21 mouse cellular contexts compared by ENCODE assay signal in genomic region chr5:129856414-129856813, GRCm38 (mm10). TPM values are rescaled to one million over a fixed set of nuclear protein-coding genes. Genes with fewer than 3 reads are reported as not detected.
A peak's percentile ranks its signal among the peaks of the same experiment; 100 is the strongest.
DNase-seq lines count a peak whose midpoint lies in the region; ATAC-seq and TF ChIP-seq lines count a peak whose summit lies in the region.
"Had no signal": no experiment of that assay in that cellular context is flagged by ENCODE, and none has a peak within 500 bp of the region (broad histone marks: within the 10 kb centered on the region; RNA-seq: fewer than 3 reads in every experiment).

No protein-coding gene starts in this region.

- DNase-seq in gastrocnemius, adult 2 months = no peak
- no peak for DNase-seq in gastrocnemius, postnatal 25 days
- DNase-seq in liver, embryonic 14.5 days (ENCODE audit: low read depth in 3 of 3, low spot score in 3 of 3) = no peak
- peak; percentile 66 for DNase-seq in ES-CJ7 (ENCODE audit: low read depth, low spot score)
- DNase-seq in adrenal gland, adult 2 months = no peak
- no peak for DNase-seq in cerebellum, adult 2 months
- DNase-seq: adrenal gland, postnatal 25 days; cerebellum, adult 18-20 months; cerebellum, postnatal 36 days; gastrocnemius, postnatal 36 days; heart, postnatal 14 days; left cerebral cortex, postnatal 4 days; liver, embryonic 13.5 days; retina, postnatal 1 day had no signal

- H3K27ac ChIP-seq in gastrocnemius, adult 2 months = no peak overlapping the region
- no peak overlapping the region for H3K27ac ChIP-seq in liver, embryonic 14.5 days
- no peak overlapping the region for H3K27ac ChIP-seq in liver, embryonic 12.5 days
- no peak overlapping the region for H3K27ac ChIP-seq in embryonic fibroblast, embryonic 13.5 days (ENCODE audit: insufficient read depth, low read length)
- no peak overlapping the region for H3K27ac ChIP-seq in cerebellum, adult 2 months (ENCODE audit: insufficient read depth, low read length)
- H3K27ac ChIP-seq: hindbrain, embryonic 13.5 days; liver, embryonic 13.5 days; stomach, embryonic 15.5 days had no signal

- no peaks in the 10 kb centered on the region for H3K4me1 ChIP-seq in liver, embryonic 14.5 days (replicated peaks; ENCODE audit: control insufficient read depth in 2 of 2, insufficient read depth in 2 of 2, low read length in 1 of 2)
- no peaks in the 10 kb centered on the region for H3K4me1 ChIP-seq in liver, embryonic 12.5 days
- H3K4me1 ChIP-seq in embryonic fibroblast, embryonic 13.5 days (ENCODE audit: control insufficient read depth, insufficient read depth, low read length) = no peaks in the 10 kb centered on the region
- H3K4me1 ChIP-seq in cerebellum, adult 2 months (ENCODE audit: control insufficient read depth, insufficient read depth, low read length) = no peaks in the 10 kb centered on the region
- H3K4me1 ChIP-seq: hindbrain, embryonic 13.5 days; stomach, embryonic 15.5 days had no signal

- TF ChIP-seq POLR2A in embryonic fibroblast, embryonic 13.5 days (IDR thresholded peaks at IDR 0.05; ENCODE audit: low read depth, low read length) = no peak
- no peak for TF ChIP-seq POLR2A in cerebellum, adult 2 months (IDR thresholded peaks at IDR 0.05; ENCODE audit: borderline replicate concordance, insufficient read depth, low read length)

- peak; percentile 22; the same call in 1 of the 2 replicates for TF ChIP-seq CTCF in gastrocnemius, adult 2 months (IDR thresholded peaks at IDR 0.05)
- TF ChIP-seq CTCF in liver, embryonic 14.5 days (IDR thresholded peaks at IDR 0.05; ENCODE audit: low read depth) = peak; percentile 51
- TF ChIP-seq CTCF in embryonic fibroblast, embryonic 13.5 days (IDR thresholded peaks at IDR 0.05; ENCODE audit: borderline replicate concordance, insufficient read depth, low read length) = peak; percentile 16; the same call in 1 of the 2 replicates
- TF ChIP-seq CTCF in cerebellum, adult 2 months (IDR thresholded peaks at IDR 0.05; ENCODE audit: borderline replicate concordance, insufficient read depth, low read depth, low read length) = no peak; the same call in 1 of the 2 replicates

- no peak for TF ChIP-seq EP300 in liver, embryonic 14.5 days (IDR thresholded peaks at IDR 0.05; ENCODE audit: low read depth)

- H3K27me3 ChIP-seq in liver, embryonic 14.5 days (ENCODE audit: control insufficient read depth, insufficient read depth, low read length) = no peaks in the 10 kb centered on the region
- no peaks in the 10 kb centered on the region for H3K27me3 ChIP-seq in liver, embryonic 12.5 days (replicated peaks)
- no peaks in the 10 kb centered on the region for H3K27me3 ChIP-seq in cerebellum, adult 2 months (ENCODE audit: control insufficient read depth, insufficient read depth, low read length)
- H3K27me3 ChIP-seq: hindbrain, embryonic 13.5 days; liver, embryonic 13.5 days; stomach, embryonic 15.5 days had no signal

- H3K36me3 ChIP-seq in liver, embryonic 14.5 days (replicated peaks; ENCODE audit: control insufficient read depth, insufficient read depth, low read depth) = peaks cover 5% of the 10 kb centered on the region
- H3K36me3 ChIP-seq in liver, embryonic 12.5 days = peaks cover 83% of the 10 kb centered on the region

- H3K4me2 ChIP-seq in liver, embryonic 14.5 days (ENCODE audit: low read depth) = no peak overlapping the region
- no peak overlapping the region for H3K4me2 ChIP-seq in liver, embryonic 12.5 days
- H3K4me2 ChIP-seq: heart, embryonic 11.5 days; hindbrain, embryonic 13.5 days; liver, embryonic 13.5 days; stomach, embryonic 15.5 days had no signal

- intact Hi-C loops in gastrocnemius, adult 2 months (cut with DNase I) = no loop called here

- 73% methylated on average over 5 of the region's 5 CpGs for WGBS in liver, embryonic 14.5 days (ENCODE audit: insufficient replicate concordance)
- 82% methylated on average over 5 of the region's 5 CpGs for WGBS in liver, embryonic 12.5 days (ENCODE audit: insufficient replicate concordance)
- 86% methylated on average over 5 of the region's 5 CpGs for WGBS in cerebellum, adult 2 months

- no peak overlapping the region for H3K4me3 ChIP-seq in gastrocnemius, adult 2 months
- no peak overlapping the region for H3K4me3 ChIP-seq in liver, embryonic 14.5 days (ENCODE audit: insufficient read depth in 1 of 2, low read depth in 2 of 2, low read length in 2 of 2)
- no peak overlapping the region for H3K4me3 ChIP-seq in liver, embryonic 12.5 days
- H3K4me3 ChIP-seq in embryonic fibroblast, embryonic 13.5 days (ENCODE audit: insufficient read depth, low read length) = no peak overlapping the region
- H3K4me3 ChIP-seq in cerebellum, adult 2 months (replicated peaks; ENCODE audit: insufficient read depth, low read depth, low read length) = no peak overlapping the region
- H3K4me3 ChIP-seq: hindbrain, embryonic 13.5 days; liver, embryonic 13.5 days; stomach, embryonic 15.5 days had no signal

- ATAC-seq in liver, embryonic 14.5 days (ENCODE audit: insufficient read depth) = no peak
- ATAC-seq in liver, embryonic 12.5 days = no peak
- ATAC-seq: activated CD4-positive, CD25-positive, alpha-beta regulatory T cell, adult 4 months; midbrain, embryonic 16.5 days had no signal

- H3K9ac ChIP-seq in liver, embryonic 14.5 days (replicated peaks) = no peak overlapping the region
- no peak overlapping the region for H3K9ac ChIP-seq in liver, embryonic 12.5 days
- H3K9ac ChIP-seq: hindbrain, embryonic 13.5 days; liver, embryonic 13.5 days; stomach, embryonic 15.5 days had no signal

- no peaks in the 10 kb centered on the region for H3K9me3 ChIP-seq in liver, embryonic 14.5 days (ENCODE audit: control insufficient read depth, low read length)
- H3K9me3 ChIP-seq in liver, embryonic 12.5 days (replicated peaks) = no peaks in the 10 kb centered on the region
- H3K9me3 ChIP-seq: hindbrain, embryonic 13.5 days; liver, embryonic 13.5 days; stomach, embryonic 15.5 days had no signal

RNA-seq across cellular contexts. Expression of gene Sumf2, which starts 9.6 kb away (rescaled TPM):
- total RNA-seq in gastrocnemius, adult 2 months (2021) = 10 to 100 TPM in 1 of 2 experiments, 1 to 10 TPM in 1; 6.5 to 11.0 TPM
- 1 to 10 TPM; 8.4 to 8.6 TPM for total RNA-seq in gastrocnemius, postnatal 25 days (2021)
- 8.6 and 10.0 TPM in 2 replicates for polyA plus RNA-seq in liver, embryonic 14.5 days (2012; rRNA removed)
- polyA plus RNA-seq in liver, embryonic 14.5 days (2014; fragmentation: Nextera tagmentation; extraction: Ambion mirVana) = 15.0 and 19.1 TPM in 2 replicates
- polyA plus RNA-seq in liver, embryonic 12.5 days (2016; fragmentation: Nextera tagmentation; extraction: Ambion mirVana) = 34.1 and 36.2 TPM in 2 replicates
- 29.9 and 39.3 TPM in 2 replicates for polyA plus RNA-seq in embryonic fibroblast, embryonic 13.5 days (2011; ENCODE audit: insufficient read length, low read depth, missing spikeins)
- 10 to 100 TPM; 35.4 to 43.2 TPM for total RNA-seq in adrenal gland, adult 2 months (2021)
- 18.8 and 19.9 TPM in 2 replicates for polyA plus RNA-seq in adrenal gland, adult 2 months (2012; rRNA removed)
- 16.2 and 17.3 TPM in 2 replicates for polyA plus RNA-seq in cerebellum, adult 2 months (2012; rRNA removed)

RNA-seq across cellular contexts. Expression of gene Chchd2, which starts 30.9 kb away (rescaled TPM):
- total RNA-seq in gastrocnemius, adult 2 months (2021) = 100 to 1,000 TPM; 604 to 698 TPM
- total RNA-seq in gastrocnemius, postnatal 25 days (2021) = 100 to 1,000 TPM; 560 to 586 TPM
- polyA plus RNA-seq in liver, embryonic 14.5 days (2012; rRNA removed) = 452 and 500 TPM in 2 replicates
- 630 and 646 TPM in 2 replicates for polyA plus RNA-seq in liver, embryonic 14.5 days (2014; fragmentation: Nextera tagmentation; extraction: Ambion mirVana)
- polyA plus RNA-seq in liver, embryonic 12.5 days (2016; fragmentation: Nextera tagmentation; extraction: Ambion mirVana) = 607 and 628 TPM in 2 replicates
- polyA plus RNA-seq in embryonic fibroblast, embryonic 13.5 days (2011; ENCODE audit: insufficient read length, low read depth, missing spikeins) = 318 and 322 TPM in 2 replicates
- total RNA-seq in adrenal gland, adult 2 months (2021) = 1,000 to 10,000 TPM in 1 of 2 experiments, 100 to 1,000 TPM in 1; 641 to 1,175 TPM
- 3,805 and 4,399 TPM in 2 replicates for polyA plus RNA-seq in adrenal gland, adult 2 months (2012; rRNA removed)
- polyA plus RNA-seq in cerebellum, adult 2 months (2012; rRNA removed) = 797 and 866 TPM in 2 replicates

RNA-seq across cellular contexts. Expression of gene Zbed5, which starts 39.1 kb away (rescaled TPM):
- total RNA-seq in gastrocnemius, adult 2 months (2021) = under 1 TPM; 0.20 to 0.45 TPM
- 1 to 10 TPM in 1 of 2 experiments, under 1 TPM in 1; 0.19 to 1.1 TPM for total RNA-seq in gastrocnemius, postnatal 25 days (2021)
- 0.43 and 0.70 TPM in 2 replicates for polyA plus RNA-seq in liver, embryonic 14.5 days (2012; rRNA removed)
- polyA plus RNA-seq in liver, embryonic 14.5 days (2014; fragmentation: Nextera tagmentation; extraction: Ambion mirVana) = 0.67 and 1.4 TPM in 2 replicates
- polyA plus RNA-seq in liver, embryonic 12.5 days (2016; fragmentation: Nextera tagmentation; extraction: Ambion mirVana) = 1.7 and 1.8 TPM in 2 replicates
- 3.1 and 3.4 TPM in 2 replicates for polyA plus RNA-seq in embryonic fibroblast, embryonic 13.5 days (2011; ENCODE audit: insufficient read length, low read depth, missing spikeins)
- 1 to 10 TPM; 2.1 to 2.3 TPM for total RNA-seq in adrenal gland, adult 2 months (2021)
- polyA plus RNA-seq in adrenal gland, adult 2 months (2012; rRNA removed) = 1.1 and 2.2 TPM in 2 replicates
- 3.3 and 3.9 TPM in 2 replicates for polyA plus RNA-seq in cerebellum, adult 2 months (2012; rRNA removed)

RNA-seq across cellular contexts. Expression of gene Phkg1, which starts 41.9 kb away (rescaled TPM):
- total RNA-seq in gastrocnemius, adult 2 months (2021) = 100 to 1,000 TPM; 314 to 437 TPM
- 100 to 1,000 TPM; 297 to 365 TPM for total RNA-seq in gastrocnemius, postnatal 25 days (2021)
- polyA plus RNA-seq in liver, embryonic 14.5 days (2012; rRNA removed) = 0.05 and 0.10 TPM in 2 replicates
- polyA plus RNA-seq in liver, embryonic 14.5 days (2014; fragmentation: Nextera tagmentation; extraction: Ambion mirVana) = 0.10 and 0.18 TPM in 2 replicates
- polyA plus RNA-seq in liver, embryonic 12.5 days (2016; fragmentation: Nextera tagmentation; extraction: Ambion mirVana) = 0.23 TPM in 2 replicates
- polyA plus RNA-seq in embryonic fibroblast, embryonic 13.5 days (2011; ENCODE audit: insufficient read length, low read depth, missing spikeins) = 0.80 and 1.3 TPM in 2 replicates
- 1 to 10 TPM; 1.4 to 3.9 TPM for total RNA-seq in adrenal gland, adult 2 months (2021)
- 1.2 and 2.6 TPM in 2 replicates for polyA plus RNA-seq in adrenal gland, adult 2 months (2012; rRNA removed)
- polyA plus RNA-seq in cerebellum, adult 2 months (2012; rRNA removed) = 30.5 and 34.8 TPM in 2 replicates

RNA-seq across cellular contexts. Expression of gene Nupr1l, which starts 51.9 kb away (rescaled TPM):
- total RNA-seq in gastrocnemius, adult 2 months (2021) = not detected
- 1 to 10 TPM in 1 of 2 experiments, not detected in 1; 1.2 TPM for total RNA-seq in gastrocnemius, postnatal 25 days (2021)
- polyA plus RNA-seq in liver, embryonic 14.5 days (2012; rRNA removed) = 0.26 and 0.61 TPM in 2 replicates
- 0.71 and 0.72 TPM in 2 replicates for polyA plus RNA-seq in liver, embryonic 14.5 days (2014; fragmentation: Nextera tagmentation; extraction: Ambion mirVana)
- 0.87 and 0.92 TPM in 2 replicates for polyA plus RNA-seq in liver, embryonic 12.5 days (2016; fragmentation: Nextera tagmentation; extraction: Ambion mirVana)
- polyA plus RNA-seq in embryonic fibroblast, embryonic 13.5 days (2011; ENCODE audit: insufficient read length, low read depth, missing spikeins) = 2.0 TPM in 1 of 2 replicates, not detected in the other
- total RNA-seq in adrenal gland, adult 2 months (2021) = 1 to 10 TPM; 2.8 to 4.4 TPM
- polyA plus RNA-seq in adrenal gland, adult 2 months (2012; rRNA removed) = 17.3 and 23.6 TPM in 2 replicates
- 3.4 and 3.9 TPM in 2 replicates for polyA plus RNA-seq in cerebellum, adult 2 months (2012; rRNA removed)
- polyA plus RNA-seq: activated CD4-positive, CD25-positive, alpha-beta regulatory T cell, adult 4 months had no signal
